Mouse (Mus musculus) frontal cortex, postnatal 25 days (tissue): ENCODE data around the gene Gm21861.
"Not testable (repeated sequence)": the region's sequence is repeated elsewhere in the genome, so short reads cannot be mapped to it uniquely, and the experiment has no call there.

Experiments used
- DNase-seq, 2 experiments: peaks; one replicate each; pipeline ENCODE4 v3.0.0; 2022; ENCODE audit warnings: low spot score in 2 of 2

Gene Gm21861

GRCm38 (mm10) chrY:58814497-58814896 lies at the start of gene Gm21861:
Gm21861 (minus strand) TSS chrY:58814597.
- not testable (repeated sequence) for DNase-seq
